Mouse (Mus musculus) left cerebral cortex, adult 18-20 months (tissue): ENCODE measurements at regions not wholly inside any gene's neighbourhood (a gene's known extent, or its start where the extent isn't known, plus 50 kb on each side); places are given as distances from the start of the nearest gene placed in this dataset.

ENCODE experiments used
- DNase-seq, 2 experiments: peaks; one replicate each; pipeline ENCODE4 v3.0.0; 2021 to 2022; ENCODE audit warnings: low spot score in 2 of 2, mixed read lengths in 1 of 2

DNA sequence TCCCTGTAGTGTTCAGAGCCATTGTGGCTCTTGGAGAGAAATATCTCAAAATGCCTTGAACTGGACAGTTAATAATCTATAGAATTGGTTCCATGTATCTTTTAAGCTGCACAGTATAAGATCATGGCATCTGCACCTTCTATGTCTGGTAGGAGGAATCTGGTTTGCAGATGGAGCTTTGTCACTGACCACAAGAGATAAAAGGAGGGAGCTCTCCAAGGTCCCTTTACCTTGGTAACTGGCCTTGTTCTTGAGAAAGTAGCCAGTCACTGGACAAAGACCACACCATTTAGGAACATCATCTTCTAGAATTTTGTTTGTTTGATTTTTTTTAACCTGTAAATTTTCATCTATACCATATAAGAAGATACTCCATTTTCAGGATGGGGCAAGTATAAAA, 52.5 kb upstream of the Plcb4 start:
- no peak for DNase-seq
